Mouse (Mus musculus): ENCODE data around the gene Wdr17.

The Wdr17 gene

DNA sequence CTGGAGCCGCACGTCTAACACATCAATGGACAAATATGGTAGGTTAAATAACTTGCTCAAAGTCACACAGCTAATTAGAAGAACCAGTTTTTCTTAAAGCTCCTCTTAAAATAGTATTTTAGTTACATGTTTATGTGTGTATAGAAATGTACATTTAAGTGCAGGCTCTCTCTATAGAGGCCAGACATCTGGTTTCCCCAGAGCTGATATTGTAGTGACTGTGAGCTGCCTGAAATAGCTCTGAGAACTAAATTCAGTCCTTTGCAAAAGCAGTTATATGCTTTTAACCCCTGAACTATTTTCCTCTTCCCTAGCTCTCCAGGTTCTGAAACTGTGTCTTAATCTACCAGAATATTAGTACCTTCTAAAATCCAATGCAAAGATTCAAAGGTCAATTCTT, 289.6 kb downstream of the Wdr17 start:
- no peak for DNase-seq

DNA sequence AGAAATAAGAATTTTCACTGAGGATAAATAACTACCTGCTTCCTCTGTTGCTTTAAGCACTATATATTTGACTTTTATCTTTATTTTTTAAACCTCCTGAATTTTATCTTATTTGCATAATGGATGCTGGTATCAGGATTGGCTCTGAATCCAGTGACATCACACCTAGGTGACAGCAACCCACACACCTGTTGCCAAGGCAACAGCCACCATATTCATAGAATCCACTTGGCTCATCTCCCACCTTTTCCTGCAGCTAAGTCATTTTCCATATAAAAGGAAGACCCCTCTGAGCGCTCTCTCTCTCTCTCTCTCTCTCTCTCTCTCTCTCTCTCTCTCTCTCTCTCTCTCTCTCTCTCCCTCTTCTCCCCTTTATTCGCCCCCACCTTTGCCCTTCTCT, 290.0 kb downstream of the Wdr17 start:
- no peak for DNase-seq

DNA sequence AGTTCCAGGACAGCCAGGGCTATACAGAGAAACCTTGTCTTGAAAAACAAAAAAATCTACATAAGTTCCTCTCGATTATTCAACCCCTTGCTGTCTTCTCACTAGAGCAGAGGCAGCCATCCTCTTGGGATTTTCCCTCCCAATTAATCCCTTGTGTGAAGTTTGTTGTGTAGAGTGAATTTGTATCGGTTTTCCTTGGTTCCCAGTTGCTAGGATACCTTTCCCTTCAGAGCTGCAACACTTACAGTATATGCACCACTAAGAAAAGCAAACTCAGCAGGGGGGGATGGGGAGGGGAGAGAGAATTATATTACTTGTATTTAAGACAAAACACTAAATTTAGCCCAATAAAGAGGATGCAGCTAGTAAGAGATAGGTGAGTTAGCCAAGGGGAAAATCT, 290.9 kb downstream of the Wdr17 start:
- DNase-seq: no peak

DNA sequence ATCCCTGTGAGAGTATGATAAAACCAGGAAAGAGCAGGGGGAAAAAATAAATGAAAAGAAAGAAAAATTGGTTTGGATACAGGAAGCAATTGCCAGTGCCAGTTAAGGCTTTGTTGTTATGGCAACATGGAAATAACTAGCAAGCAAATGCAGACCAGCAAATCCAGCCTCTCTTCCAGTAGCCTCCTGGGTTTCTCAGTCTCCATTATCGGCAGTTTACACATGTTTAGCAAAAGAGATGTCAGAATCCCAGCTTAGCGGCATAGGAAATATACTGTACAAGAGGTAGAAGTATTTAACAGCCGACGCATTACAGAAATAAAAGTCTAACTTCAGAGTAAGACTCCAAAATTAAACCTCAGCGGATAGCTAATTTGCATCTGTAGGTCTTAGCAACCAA, 292.4 kb downstream of the Wdr17 start:
- no peak for DNase-seq

DNA sequence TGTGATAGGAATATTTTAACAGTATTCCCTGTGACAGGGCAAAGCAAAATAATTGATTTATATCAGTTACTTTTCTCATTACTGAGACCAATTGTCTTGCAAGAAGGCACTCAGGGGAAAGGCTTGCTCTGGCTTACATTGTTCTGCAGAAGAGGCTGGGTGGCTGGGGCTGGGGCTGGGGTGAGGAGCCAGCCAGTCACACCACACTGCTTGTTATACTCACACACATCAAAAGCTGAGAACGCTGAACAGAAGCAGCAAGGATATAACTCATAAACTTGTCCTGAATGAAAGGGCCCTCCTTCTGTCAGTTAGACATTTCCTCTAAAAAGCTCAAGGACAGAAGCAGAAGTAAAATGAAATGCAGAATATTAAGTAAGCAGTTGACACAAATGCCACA, 304.1 kb downstream of the Wdr17 start:
- DNase-seq: no peak

- DNase-seq: no peak
These were observed 305.5 kb downstream of the Wdr17 start for GRCm38 (mm10) chr8:54581436-54581835.

All from kidney, postnatal 14 days (tissue).